Mouse (Mus musculus) forebrain, embryonic 14.5 days (tissue): ENCODE data around the gene Eid2b. TPM values are rescaled to one million over a fixed set of nuclear protein-coding genes. Genes with fewer than 3 reads are reported as not detected.

Experiments used
- ATAC-seq: fragments of 200-750 bp; cut with Nextera tagmentation; 2 replicates; pipeline ENCODE4 v1.8.0; 2017; ENCODE audit warnings: mild to moderate bottlenecking, moderate library complexity
- DNase-seq: peaks from one replicate; pipeline ENCODE4 v3.0.0-alpha.2; 2015; ENCODE audit warnings: low spot score
- H3K27ac ChIP-seq: fragments of 300-500 bp; sonication (generic); 2 replicates; pipeline ENCODE4 v1.5.1; 2014; ENCODE audit warnings: low read depth, mild to moderate bottlenecking, control low read depth, low read length, moderate library complexity
- H3K27me3 ChIP-seq: fragments of 300-500 bp; sonication (generic); replicated peaks from 2 replicates; pipeline ENCODE4 v1.6.1; 2014; ENCODE audit warnings: low read length, control low read depth, mixed read lengths; ENCODE audit not compliant: control insufficient read depth, insufficient read depth
- H3K36me3 ChIP-seq: fragments of 300-500 bp; sonication (generic); 2 replicates; pipeline ENCODE4 v1.6.1; 2014; ENCODE audit warnings: low read length, control low read depth; ENCODE audit not compliant: control insufficient read depth, insufficient read depth
- H3K4me1 ChIP-seq: fragments of 300-500 bp; sonication (generic); 2 replicates; pipeline ENCODE4 v1.6.1; 2014; ENCODE audit warnings: antibody characterized with exemption, low read length, control low read depth; ENCODE audit not compliant: control insufficient read depth, insufficient read depth
- H3K4me2 ChIP-seq: fragments of 300-500 bp; sonication (generic); 2 replicates; pipeline ENCODE4 v1.6.1; 2014; ENCODE audit warnings: mild to moderate bottlenecking, control low read depth, low read length
- H3K4me3 ChIP-seq: fragments of 300-500 bp; sonication (generic); 2 replicates; pipeline ENCODE4 v1.5.1; 2014; ENCODE audit warnings: low read depth, low read length, control low read depth
- H3K9ac ChIP-seq: fragments of 300-500 bp; sonication (generic); 2 replicates; pipeline ENCODE4 v1.6.1; 2014; ENCODE audit warnings: mild to moderate bottlenecking, low read length, control low read depth, moderate library complexity
- H3K9me3 ChIP-seq: fragments of 300-500 bp; sonication (generic); replicated peaks from 2 replicates; pipeline ENCODE4 v1.6.1; 2016; ENCODE audit warnings: low read length, control low read depth, mixed read lengths; ENCODE audit not compliant: control insufficient read depth
- WGBS: fragments of 180-500 bp; shearing (Covaris S2); extraction: QIAGEN DNeasy Blood & Tissue Kit; methylation state at CpG from one replicate; pipeline ENCODE4 v1.1.7; 2014; 5-methylcytosine and 5-hydroxymethylcytosine counted together
- polyA plus RNA-seq: library from polyadenylated mRNA; unstranded; fragments of >200 nt; fragmentation: Nextera tagmentation; extraction: Ambion mirVana; gene quantifications from 2 replicates; pipeline ENCODE4 v1.2.1, GENCODE M21; 2014

Eid2b gene
- polyA plus RNA-seq, 1 experiment from 2014 or later, result 35.1 TPM

DNA sequence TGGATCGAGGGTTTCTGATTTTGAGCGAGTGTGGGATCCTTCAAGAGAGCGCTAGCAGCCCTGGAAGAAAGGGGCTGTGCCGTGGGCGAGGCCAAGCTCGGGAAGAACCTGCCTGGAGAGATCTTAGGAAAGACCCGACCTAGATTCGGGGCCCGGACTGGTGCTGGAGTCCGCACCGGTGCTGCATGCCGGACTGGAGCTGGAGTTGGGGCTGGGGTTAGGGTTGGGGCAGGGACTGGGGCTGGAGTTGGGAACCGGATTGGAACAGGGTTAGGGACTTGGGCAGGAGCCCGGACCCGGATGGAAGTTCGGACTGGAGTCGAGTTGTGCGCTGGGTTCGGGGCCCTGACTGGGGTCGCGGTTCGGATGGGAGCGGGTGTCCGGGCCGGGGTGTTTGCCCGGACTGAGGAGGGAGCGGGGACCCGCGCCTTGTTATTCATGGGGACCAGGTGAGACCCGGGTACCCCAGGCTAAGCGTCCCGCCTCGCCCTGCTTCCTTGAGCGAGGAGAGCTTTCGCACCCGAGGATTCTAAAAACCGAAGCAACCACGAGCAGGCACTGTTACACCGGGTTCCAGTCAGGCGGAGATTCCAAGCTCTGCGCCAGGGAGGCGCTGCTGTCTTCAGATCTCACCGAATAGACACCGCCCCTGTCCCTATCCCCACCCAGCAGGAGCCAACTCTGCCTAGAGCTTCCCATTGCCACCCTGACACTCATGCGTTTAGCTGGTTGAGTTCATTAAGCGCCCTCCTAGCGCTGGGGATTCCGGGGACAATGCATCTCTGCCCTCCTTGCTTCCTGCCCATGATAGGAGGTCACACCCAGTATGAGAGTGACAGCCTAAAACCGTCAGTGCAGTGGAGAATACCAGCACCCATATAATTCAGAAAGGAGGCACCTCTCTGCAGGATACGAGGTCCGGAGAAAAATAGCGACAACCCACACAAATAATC, 13.4 kb downstream of the Eid2b start, which contains the start of gene Selenov:
Gene Selenov (minus strand): TSS at position 549 of the 953 bp plus-strand sequence.
- Histone ChIP-seq H3K9me3 (no peaks in the 10 kb centered on the region), H3K27ac (no peak within 1 kb of the TSS), H3K9ac (peak within 1 kb of the TSS; percentile 17; the same call in 1 of the 2 replicates), H3K4me1 (peaks cover 8% of the 10 kb centered on the region), H3K36me3 (no peaks in the 10 kb centered on the region), H3K4me3 (peak within 1 kb of the TSS; percentile 9), H3K27me3 (peaks cover 49% of the 10 kb centered on the region), H3K4me2 (peak within 1 kb of the TSS; percentile 44)
- peak; percentile 23; the same call in 1 of the 2 replicates for ATAC-seq
- WGBS, result under 1% methylated on average over 50 of the region's 52 CpGs
- DNase-seq, result peak; percentile 61

DNA sequence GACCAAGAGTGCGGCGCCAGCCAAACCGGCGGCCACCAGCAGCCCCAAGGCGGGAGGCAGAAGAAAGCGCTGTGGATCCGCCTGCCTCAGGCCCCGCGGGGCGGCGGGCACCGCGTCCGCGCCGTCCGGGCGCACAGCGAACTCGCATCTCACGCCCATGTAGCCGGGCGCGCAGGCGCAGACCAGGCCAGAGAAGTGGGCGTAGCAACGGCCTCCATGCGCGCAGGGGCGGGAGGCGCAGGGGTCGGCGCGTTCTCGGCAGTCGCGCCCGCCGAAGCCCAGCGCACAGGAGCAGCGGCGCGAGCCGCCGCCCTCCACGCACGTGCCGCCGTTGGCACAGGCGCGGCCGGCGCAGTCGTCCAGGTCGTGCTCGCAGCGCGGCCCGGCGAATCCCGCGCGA, 16.9 kb downstream of the Eid2b start:
- Histone ChIP-seq H3K4me2 (peak overlapping the region; percentile 76), H3K36me3 (0 out of 2 replicates have a peak, but pooled peaks cover 6% of the 10 kb centered on the region), H3K9ac (peak overlapping the region; percentile 62), H3K27ac (no peak overlapping the region), H3K9me3 (no peaks in the 10 kb centered on the region), H3K4me1 (peaks cover 13% of the 10 kb centered on the region), H3K4me3 (peak overlapping the region; percentile 42), H3K27me3 (peaks cover 44% of the 10 kb centered on the region)
- WGBS, result under 1% methylated on average over 54 of the region's 63 CpGs
- ATAC-seq (peak; percentile 73), DNase-seq (peak; percentile 90)

DNA sequence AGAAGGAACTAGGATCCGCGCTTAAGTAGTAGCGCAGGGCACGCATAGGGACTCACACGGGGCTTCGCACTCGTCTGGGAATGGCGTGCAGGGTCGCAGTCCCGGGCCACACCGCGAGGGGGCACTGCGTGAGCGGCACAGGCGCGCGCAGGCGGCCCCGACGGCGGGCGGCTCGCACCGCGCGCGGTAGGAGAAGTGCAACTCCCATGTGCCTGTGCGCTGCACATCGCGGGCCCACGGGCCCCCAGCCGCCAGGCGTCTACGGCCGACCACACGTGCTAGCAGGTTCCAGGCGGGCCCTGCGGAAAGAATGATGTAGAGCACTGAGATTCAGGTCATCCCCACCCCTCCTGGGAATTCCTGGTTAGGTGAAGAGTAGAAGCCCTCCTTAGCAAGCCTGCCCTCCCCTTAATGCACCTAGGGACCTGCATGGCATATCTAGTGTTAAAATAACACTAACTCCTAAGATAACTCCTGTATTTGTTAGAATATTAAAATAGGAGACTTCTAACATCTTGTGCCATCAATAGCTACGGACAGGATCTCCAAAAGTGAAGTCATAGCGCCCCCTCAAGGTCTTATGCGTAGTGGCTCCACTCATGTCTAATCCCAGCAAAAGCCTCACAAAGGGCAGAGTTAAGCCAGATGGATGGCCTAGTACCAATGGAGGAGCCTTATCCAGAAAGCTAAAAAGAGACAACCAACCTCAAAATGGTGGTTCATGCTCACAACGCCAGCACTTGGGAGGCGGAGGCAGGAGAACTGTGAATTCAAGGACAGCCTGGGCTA, 21.5 kb downstream of the Eid2b start:
- Histone ChIP-seq H3K27ac (no peak overlapping the region), H3K36me3 (0 out of 2 replicates have a peak, but pooled peaks cover 6% of the 10 kb centered on the region), H3K4me1 (peaks cover 10% of the 10 kb centered on the region), H3K27me3 (peaks cover 5% of the 10 kb centered on the region; the same call in 1 of the 2 replicates), H3K4me3 (peak overlapping the region; percentile 20), H3K9ac (peak overlapping the region; percentile 21; the same call in 1 of the 2 replicates), H3K4me2 (peak overlapping the region; percentile 55), H3K9me3 (no peaks in the 10 kb centered on the region)
- DNase-seq (peak; percentile 89), ATAC-seq (peak; percentile 27; the same call in 1 of the 2 replicates)
- WGBS, result 9% methylated on average over 43 of the region's 43 CpGs

DNA sequence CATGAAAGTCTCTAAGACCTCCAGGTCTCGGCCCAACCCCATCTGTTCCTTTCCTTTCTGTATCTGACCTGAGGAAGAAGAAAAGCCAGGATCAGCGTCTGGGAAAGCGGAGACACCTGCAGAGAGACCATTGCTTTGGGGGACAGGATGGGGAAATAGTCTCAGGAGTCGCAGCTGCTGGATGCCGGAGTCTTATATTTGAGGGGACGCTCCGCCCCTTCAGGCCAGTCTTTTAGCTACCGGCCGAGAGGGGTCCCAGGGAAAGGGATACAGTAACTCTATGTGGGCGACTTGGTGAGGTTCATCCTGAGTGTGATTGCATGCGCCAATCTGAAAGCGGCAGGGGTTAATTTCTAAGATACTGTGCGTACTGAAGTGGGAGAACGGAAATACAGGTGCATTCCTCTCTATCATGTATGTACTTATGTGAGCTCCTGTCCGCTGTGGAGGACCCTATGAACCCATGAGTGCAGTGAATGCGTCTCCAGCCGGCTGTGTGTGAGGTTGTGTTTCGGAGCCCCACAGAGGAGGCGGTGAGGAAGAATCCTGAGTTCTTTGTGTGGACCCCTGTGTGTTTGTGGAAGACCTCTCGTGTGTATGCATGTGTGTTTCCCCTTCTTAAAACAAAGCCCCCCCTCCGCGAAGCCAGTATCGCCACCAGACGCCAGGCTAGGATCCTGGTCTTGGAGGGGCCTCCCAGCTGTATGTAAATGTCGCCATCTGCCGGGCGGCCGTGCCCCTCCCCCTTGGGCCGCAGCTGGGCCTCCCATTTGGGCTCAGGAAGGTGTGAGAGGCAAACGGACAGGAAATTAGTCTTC, 24.3 kb downstream of the Eid2b start, which contains the start of gene Dll3:
Gene Dll3 (minus strand): TSS at position 623 of the 818 bp plus-strand sequence.
- Histone ChIP-seq H3K4me3 (peak within 1 kb of the TSS; percentile 38), H3K27ac (peak within 1 kb of the TSS; percentile 63), H3K27me3 (no peaks in the 10 kb centered on the region), H3K9ac (peak within 1 kb of the TSS; percentile 64), H3K9me3 (no peaks in the 10 kb centered on the region), H3K4me1 (peaks cover 10% of the 10 kb centered on the region), H3K36me3 (peaks cover 29% of the 10 kb centered on the region), H3K4me2 (peak within 1 kb of the TSS; percentile 55)
- peak; percentile 74 for ATAC-seq
- WGBS, result under 1% methylated on average over 30 of the region's 30 CpGs
- peak; percentile 82 for DNase-seq

DNA sequence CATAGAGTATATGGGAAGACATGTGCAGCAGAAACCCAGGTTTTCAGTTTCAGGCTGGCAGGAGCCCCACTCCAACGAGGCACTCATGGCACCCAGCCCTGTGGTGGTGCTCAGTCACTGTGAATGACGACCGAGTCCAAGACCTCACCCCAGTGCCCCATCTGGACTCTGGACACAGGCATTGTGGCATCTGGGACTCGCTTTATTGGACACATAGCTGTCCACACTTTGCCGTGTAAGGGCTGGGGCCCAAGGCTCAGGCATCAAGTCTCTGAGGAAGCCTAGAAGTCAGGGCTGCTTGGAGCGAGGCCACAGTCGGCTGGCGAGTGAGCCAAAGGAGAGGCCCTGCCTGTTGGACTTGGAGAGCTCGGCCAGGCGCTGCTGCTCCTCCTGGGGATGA, 28.1 kb downstream of the Eid2b start:
- no peaks in the 10 kb centered on the region for H3K27me3 ChIP-seq
- H3K27ac ChIP-seq, result no peak overlapping the region
- no peaks in the 10 kb centered on the region for H3K9me3 ChIP-seq
- H3K4me2 ChIP-seq, result no peak overlapping the region
- DNase-seq (no peak), ATAC-seq (no peak)
- no peak overlapping the region for H3K4me3 ChIP-seq
- peaks cover 60% of the 10 kb centered on the region for H3K36me3 ChIP-seq
- no peak overlapping the region for H3K9ac ChIP-seq
- 95% methylated on average over 10 of the region's 10 CpGs for WGBS
- H3K4me1 ChIP-seq, result peaks cover 5% of the 10 kb centered on the region

DNA sequence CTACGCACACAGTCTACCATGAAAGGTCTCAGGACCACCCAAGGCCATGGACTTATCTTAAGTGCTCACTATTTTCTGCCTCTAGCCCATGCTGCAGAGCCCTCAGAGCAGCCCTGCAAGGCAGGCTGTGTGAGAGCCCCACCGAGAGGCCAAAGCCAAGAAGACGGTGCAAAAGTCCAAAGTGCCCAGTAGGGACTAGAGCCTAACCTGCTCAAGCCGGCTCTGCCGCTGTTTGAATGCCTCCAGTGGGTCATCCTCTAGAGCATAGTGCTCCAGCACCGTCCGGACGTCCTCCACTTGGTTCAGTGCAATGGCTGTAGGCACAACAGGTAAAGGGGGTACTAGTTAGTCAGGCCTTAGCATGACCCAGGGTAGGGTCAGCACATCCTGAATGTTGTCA, 28.7 kb downstream of the Eid2b start:
- no peaks in the 10 kb centered on the region for H3K27me3 ChIP-seq
- H3K36me3 ChIP-seq, result peaks cover 60% of the 10 kb centered on the region
- H3K9me3 ChIP-seq, result no peaks in the 10 kb centered on the region
- no peak for ATAC-seq
- WGBS, result 96% methylated on average over 8 of the region's 8 CpGs
- H3K27ac ChIP-seq, result no peak overlapping the region
- no peak overlapping the region for H3K9ac ChIP-seq
- no peak for DNase-seq
- H3K4me2 ChIP-seq, result no peak overlapping the region
- no peak overlapping the region for H3K4me3 ChIP-seq
- peaks cover 10% of the 10 kb centered on the region for H3K4me1 ChIP-seq

DNA sequence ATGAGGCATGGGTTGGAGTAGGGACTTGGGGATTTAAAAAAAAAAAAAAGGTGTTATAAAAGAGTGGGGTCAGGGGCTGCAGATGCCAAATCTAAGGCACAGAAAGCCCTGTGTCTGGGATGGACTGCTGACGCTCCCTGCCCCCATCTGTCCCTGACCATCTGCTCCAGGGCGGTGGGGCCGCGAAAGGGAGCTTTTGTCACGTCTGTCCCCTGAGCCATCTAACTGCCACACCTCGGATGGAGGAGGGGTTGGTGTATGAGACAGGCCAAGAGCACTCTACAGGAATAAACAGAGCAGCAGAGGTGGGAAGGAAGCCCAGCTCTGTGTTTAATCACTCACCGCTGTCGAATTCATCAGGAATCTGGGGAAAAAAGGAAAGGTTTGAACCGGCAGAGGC, 32.2 kb downstream of the Eid2b start:
- no peaks in the 10 kb centered on the region for H3K9me3 ChIP-seq
- H3K27ac ChIP-seq, result no peak overlapping the region
- H3K4me3 ChIP-seq, result no peak overlapping the region
- DNase-seq (no peak), ATAC-seq (no peak)
- no peak overlapping the region for H3K4me2 ChIP-seq
- no peaks in the 10 kb centered on the region for H3K27me3 ChIP-seq
- no peak overlapping the region for H3K9ac ChIP-seq
- H3K36me3 ChIP-seq, result peaks cover 65% of the 10 kb centered on the region
- H3K4me1 ChIP-seq, result peaks cover 6% of the 10 kb centered on the region
- 71% methylated on average over 9 of the region's 9 CpGs for WGBS
